Mouse (Mus musculus) bone marrow, adult 2 months (tissue): ENCODE data around the gene Fbxl4. TPM values are rescaled to one million over a fixed set of nuclear protein-coding genes. Genes with fewer than 3 reads are reported as not detected.
A peak's percentile ranks its signal among the peaks of the same experiment; 100 is the strongest.
"Not testable (repeated sequence)": the region's sequence is repeated elsewhere in the genome, so short reads cannot be mapped to it uniquely, and the experiment has no call there.

ENCODE experiments used
- H3K27ac ChIP-seq: fragments of 200-500 bp; 2 replicates; pipeline ENCODE4 v1.5.1; 2012; ENCODE audit warnings: low read depth, mild to moderate bottlenecking, control low read depth, inconsistent platforms, low read length; ENCODE audit not compliant: control insufficient read depth, poor library complexity, insufficient read depth
- H3K4me1 ChIP-seq: fragments of 200-500 bp; 2 replicates; pipeline ENCODE4 v1.6.1; 2011; ENCODE audit warnings: low read length; ENCODE audit not compliant: control insufficient read depth, insufficient read depth
- H3K4me3 ChIP-seq: fragments of 200-500 bp; replicated peaks from 2 replicates; pipeline ENCODE3; 2011; ENCODE audit warnings: mild to moderate bottlenecking, low read depth, low read length, control low read depth; ENCODE audit not compliant: control insufficient read depth
- CTCF ChIP-seq: fragments of 200-500 bp; IDR thresholded peaks from 2 replicates; pipeline ENCODE4 v1.5.1; 2011; ENCODE audit warnings: low read length, control low read depth; ENCODE audit not compliant: control insufficient read depth, insufficient read depth
- POLR2A ChIP-seq: fragments of 200-500 bp; IDR thresholded peaks from 2 replicates; pipeline ENCODE4 v1.6.1; 2011; ENCODE audit warnings: low read depth, mild to moderate bottlenecking, control low read depth, low read length, borderline replicate concordance; ENCODE audit not compliant: control insufficient read depth
- WGBS: fragments of 180-500 bp; shearing (Covaris S2); methylation state at CpG from one replicate; pipeline ENCODE4 v1.1.7; 2018; 5-methylcytosine and 5-hydroxymethylcytosine counted together
- polyA plus RNA-seq: library from polyadenylated mRNA; stranded (reverse); fragments of >200 nt; gene quantifications from 2 replicates; pipeline ENCODE4 v1.2.4, GENCODE M21; 2011; ENCODE audit warnings: low replicate concordance; ENCODE audit not compliant: missing spikeins, insufficient read depth, insufficient read length

Gene Fbxl4
- 1.6 and 2.0 TPM in 2 replicates for polyA plus RNA-seq

GRCm38 (mm10) chr4:22357266-22357930, at the start of gene Fbxl4:
Fbxl4 (plus strand) TSS chr4:22357543.
- Histone ChIP-seq H3K4me1 (peaks cover 2% of the 10 kb centered on the region), H3K4me3 (peak within 1 kb of the TSS; percentile 67), H3K27ac (peak within 1 kb of the TSS; percentile 95)
- under 1% methylated on average over 62 of the region's 62 CpGs for WGBS
- TF ChIP-seq POLR2A (peak; percentile 64; the same call in 1 of the 2 replicates), CTCF (no peak)

- Histone ChIP-seq H3K27ac (no peak overlapping the region), H3K4me1 (no peaks in the 10 kb centered on the region), H3K4me3 (no peak overlapping the region)
- 76% methylated on average over 3 of the region's 3 CpGs for WGBS
- TF ChIP-seq CTCF (no peak), POLR2A (no peak)
Measured at GRCm38 (mm10) chr4:22314564-22314963, 42.8 kb upstream of the Fbxl4 start.

GRCm38 (mm10) chr4:22342816-22343573, 14.3 kb upstream of the Fbxl4 start:
- Histone ChIP-seq H3K4me1 (no peaks in the 10 kb centered on the region), H3K27ac (no peak overlapping the region), H3K4me3 (no peak overlapping the region)
- 85% methylated on average over 8 of the region's 8 CpGs for WGBS
- no peak for TF ChIP-seq POLR2A
- TF ChIP-seq CTCF: no peak

GRCm38 (mm10) chr4:22349086-22349485, 8.3 kb upstream of the Fbxl4 start:
- H3K27ac ChIP-seq, H3K4me1 ChIP-seq, H3K4me3 ChIP-seq: not testable (repeated sequence)
- WGBS: 74% methylated on average over 4 of the region's 4 CpGs

- WGBS: 9% methylated on average over 10 of the region's 10 CpGs
- TF ChIP-seq CTCF (no peak), POLR2A (no peak)
- H3K4me3 ChIP-seq: peak overlapping the region; percentile 67
- peaks cover 2% of the 10 kb centered on the region for H3K4me1 ChIP-seq
- peak overlapping the region; percentile 95 for H3K27ac ChIP-seq
Measured at GRCm38 (mm10) chr4:22357931-22358300, 573 bp downstream of the Fbxl4 start.

GRCm38 (mm10) chr4:22358487-22358886, 1.1 kb downstream of the Fbxl4 start:
- Histone ChIP-seq H3K27ac (no peak overlapping the region), H3K4me1 (peaks cover 2% of the 10 kb centered on the region), H3K4me3 (no peak overlapping the region)
- TF ChIP-seq POLR2A (no peak), CTCF (no peak)
- WGBS: 75% methylated on average over 10 of the region's 10 CpGs

GRCm38 (mm10) chr4:22367368-22367767, 10.0 kb downstream of the Fbxl4 start:
- Histone ChIP-seq H3K27ac (no peak overlapping the region), H3K4me1 (no peaks in the 10 kb centered on the region), H3K4me3 (no peak overlapping the region)
- no peak for TF ChIP-seq POLR2A
- TF ChIP-seq CTCF: no peak
- WGBS: 83% methylated on average over 5 of the region's 5 CpGs

- no peak overlapping the region for H3K4me3 ChIP-seq
- 52% methylated on average over 1 of the region's 1 CpGs for WGBS
- TF ChIP-seq CTCF (no peak), POLR2A (no peak)
Measured at GRCm38 (mm10) chr4:22378516-22378915, 21.2 kb downstream of the Fbxl4 start.

GRCm38 (mm10) chr4:22380646-22381045, 23.3 kb downstream of the Fbxl4 start:
- WGBS: 49% methylated on average over 6 of the region's 6 CpGs
- H3K27ac ChIP-seq: no peak overlapping the region

More at GRCm38 (mm10) chr4:22378516-22378915, 21.2 kb downstream of the Fbxl4 start:
- no peak overlapping the region for H3K27ac ChIP-seq
- H3K4me1 ChIP-seq: no peaks in the 10 kb centered on the region

More at GRCm38 (mm10) chr4:22380646-22381045, 23.3 kb downstream of the Fbxl4 start:
- H3K4me3 ChIP-seq: no peak overlapping the region
- no peak for TF ChIP-seq POLR2A
- no peaks in the 10 kb centered on the region for H3K4me1 ChIP-seq
